Mouse (Mus musculus): ENCODE results near the gene Ccl25. TPM values are rescaled to one million over a fixed set of nuclear protein-coding genes. Genes with fewer than 3 reads are reported as not detected.
"Not testable (repeated sequence)": the region's sequence is repeated elsewhere in the genome, so short reads cannot be mapped to it uniquely, and the experiment has no call there.

Ccl25 gene
- polyA plus RNA-seq, 1 experiment from 2014 or later: 5.4 TPM

GRCm38 (mm10) chr8:4340207-4340606, 15.2 kb downstream of the Ccl25 start:
- H3K4me1 ChIP-seq (replicated peaks): no peaks in the 10 kb centered on the region
- H3K4me2 ChIP-seq: no peak overlapping the region
- H3K36me3 ChIP-seq (replicated peaks): peaks cover 33% of the 10 kb centered on the region
- H3K4me3 ChIP-seq (replicated peaks): no peak overlapping the region
- H3K27ac ChIP-seq (replicated peaks): no peak overlapping the region
- H3K9me3 ChIP-seq (replicated peaks): no peaks in the 10 kb centered on the region
- no peaks in the 10 kb centered on the region for H3K27me3 ChIP-seq
- 75% methylated on average over 3 of the region's 3 CpGs for WGBS (ENCODE audit: insufficient replicate concordance)
- ATAC-seq (ENCODE audit: insufficient read depth): no peak
- H3K9ac ChIP-seq: no peak overlapping the region

GRCm38 (mm10) chr8:4347661-4348060, 22.7 kb downstream of the Ccl25 start:
- H3K9me3 ChIP-seq (replicated peaks): no peaks in the 10 kb centered on the region
- no peaks in the 10 kb centered on the region for H3K36me3 ChIP-seq (replicated peaks)
- 48% methylated on average over 7 of the region's 7 CpGs for WGBS (ENCODE audit: insufficient replicate concordance)
- ATAC-seq (ENCODE audit: insufficient read depth): no peak
- no peaks in the 10 kb centered on the region for H3K27me3 ChIP-seq
- no peaks in the 10 kb centered on the region for H3K4me1 ChIP-seq (replicated peaks)
- H3K27ac ChIP-seq (replicated peaks): no peak overlapping the region
- no peak overlapping the region for H3K4me3 ChIP-seq (replicated peaks)
- no peak overlapping the region for H3K9ac ChIP-seq
- H3K4me2 ChIP-seq: no peak overlapping the region

- H3K4me2 ChIP-seq: no peak overlapping the region
- H3K27me3 ChIP-seq: no peaks in the 10 kb centered on the region
- H3K27ac ChIP-seq (replicated peaks): no peak overlapping the region
- no peaks in the 10 kb centered on the region for H3K9me3 ChIP-seq (replicated peaks)
- H3K36me3 ChIP-seq (replicated peaks): no peaks in the 10 kb centered on the region
- no peak overlapping the region for H3K9ac ChIP-seq
- H3K4me1 ChIP-seq (replicated peaks): no peaks in the 10 kb centered on the region
- H3K4me3 ChIP-seq (replicated peaks): no peak overlapping the region
- no peak for ATAC-seq (ENCODE audit: insufficient read depth)
- 34% methylated on average over 12 of the region's 12 CpGs for WGBS (ENCODE audit: insufficient replicate concordance)
Measured at GRCm38 (mm10) chr8:4348275-4348674, 23.3 kb downstream of the Ccl25 start.

- Histone ChIP-seq H3K9ac (no peak overlapping the region), H3K4me2 (no peak overlapping the region), H3K4me3 (replicated peaks) (no peak overlapping the region), H3K4me1 (replicated peaks) (no peaks in the 10 kb centered on the region), H3K27ac (replicated peaks) (no peak overlapping the region), H3K36me3 (replicated peaks) (no peaks in the 10 kb centered on the region), H3K27me3 (no peaks in the 10 kb centered on the region), H3K9me3 (replicated peaks) (no peaks in the 10 kb centered on the region)
- ATAC-seq (ENCODE audit: insufficient read depth): no peak
- 17% methylated on average over 1 of the region's 1 CpGs for WGBS (ENCODE audit: insufficient replicate concordance)
Measured at GRCm38 (mm10) chr8:4349335-4349734, 24.3 kb downstream of the Ccl25 start.

- H3K4me2 ChIP-seq: no peak overlapping the region
- ATAC-seq (ENCODE audit: insufficient read depth): no peak
- H3K27ac ChIP-seq (replicated peaks): no peak overlapping the region
- no peak overlapping the region for H3K9ac ChIP-seq
- WGBS (ENCODE audit: insufficient replicate concordance): 66% methylated on average over 3 of the region's 3 CpGs
- no peaks in the 10 kb centered on the region for H3K4me1 ChIP-seq (replicated peaks)
- H3K36me3 ChIP-seq (replicated peaks): no peaks in the 10 kb centered on the region
- H3K27me3 ChIP-seq: no peaks in the 10 kb centered on the region
- H3K9me3 ChIP-seq (replicated peaks): no peaks in the 10 kb centered on the region
- H3K4me3 ChIP-seq (replicated peaks): no peak overlapping the region
Measured at GRCm38 (mm10) chr8:4350618-4351017, 25.6 kb downstream of the Ccl25 start.

- not testable (repeated sequence) for H3K36me3 ChIP-seq (replicated peaks); H3K9ac ChIP-seq; H3K4me2 ChIP-seq; H3K4me3 ChIP-seq (replicated peaks); H3K4me1 ChIP-seq (replicated peaks); H3K9me3 ChIP-seq (replicated peaks); ATAC-seq (ENCODE audit: insufficient read depth); H3K27ac ChIP-seq (replicated peaks); H3K27me3 ChIP-seq
- 74% methylated on average over 6 of the region's 6 CpGs for WGBS (ENCODE audit: insufficient replicate concordance)
Measured at GRCm38 (mm10) chr8:4352562-4352961, 27.6 kb downstream of the Ccl25 start.

GRCm38 (mm10) chr8:4353741-4354140, 28.7 kb downstream of the Ccl25 start:
- H3K9ac ChIP-seq: no peak overlapping the region
- no peak overlapping the region for H3K4me3 ChIP-seq (replicated peaks)
- no peak overlapping the region for H3K4me2 ChIP-seq
- no peak for ATAC-seq (ENCODE audit: insufficient read depth)
- no peak overlapping the region for H3K27ac ChIP-seq (replicated peaks)
- WGBS (ENCODE audit: insufficient replicate concordance): 71% methylated on average over 4 of the region's 4 CpGs
- no peaks in the 10 kb centered on the region for H3K27me3 ChIP-seq
- H3K9me3 ChIP-seq (replicated peaks): no peaks in the 10 kb centered on the region
- no peaks in the 10 kb centered on the region for H3K4me1 ChIP-seq (replicated peaks)
- no peaks in the 10 kb centered on the region for H3K36me3 ChIP-seq (replicated peaks)

GRCm38 (mm10) chr8:4354516-4354915, 29.5 kb downstream of the Ccl25 start:
- Histone ChIP-seq H3K27me3 (no peaks in the 10 kb centered on the region), H3K9me3 (replicated peaks) (no peaks in the 10 kb centered on the region), H3K9ac (no peak overlapping the region), H3K4me3 (replicated peaks) (no peak overlapping the region), H3K4me1 (replicated peaks) (no peaks in the 10 kb centered on the region), H3K27ac (replicated peaks) (no peak overlapping the region), H3K36me3 (replicated peaks) (no peaks in the 10 kb centered on the region), H3K4me2 (no peak overlapping the region)
- WGBS (ENCODE audit: insufficient replicate concordance): 62% methylated on average over 1 of the region's 1 CpGs
- no peak for ATAC-seq (ENCODE audit: insufficient read depth)

- Histone ChIP-seq H3K9ac (no peak overlapping the region), H3K4me2 (no peak overlapping the region), H3K9me3 (replicated peaks) (no peaks in the 10 kb centered on the region), H3K4me1 (replicated peaks) (no peaks in the 10 kb centered on the region), H3K36me3 (replicated peaks) (no peaks in the 10 kb centered on the region), H3K4me3 (replicated peaks) (no peak overlapping the region), H3K27ac (replicated peaks) (no peak overlapping the region), H3K27me3 (no peaks in the 10 kb centered on the region)
- 75% methylated on average over 10 of the region's 10 CpGs for WGBS (ENCODE audit: insufficient replicate concordance)
- ATAC-seq (ENCODE audit: insufficient read depth): no peak
Measured at GRCm38 (mm10) chr8:4355455-4355854, 30.4 kb downstream of the Ccl25 start.

GRCm38 (mm10) chr8:4359362-4359761, 34.4 kb downstream of the Ccl25 start:
- no peak for ATAC-seq (ENCODE audit: insufficient read depth)
- 43% methylated on average over 3 of the region's 3 CpGs for WGBS (ENCODE audit: insufficient replicate concordance)
- Histone ChIP-seq H3K4me1 (replicated peaks) (no peaks in the 10 kb centered on the region), H3K27ac (replicated peaks) (no peak overlapping the region), H3K4me2 (no peak overlapping the region), H3K9me3 (replicated peaks) (no peaks in the 10 kb centered on the region), H3K36me3 (replicated peaks) (no peaks in the 10 kb centered on the region), H3K4me3 (replicated peaks) (no peak overlapping the region), H3K27me3 (no peaks in the 10 kb centered on the region), H3K9ac (no peak overlapping the region)

- ATAC-seq (ENCODE audit: insufficient read depth): no peak
- WGBS (ENCODE audit: insufficient replicate concordance): 41% methylated on average over 2 of the region's 2 CpGs
Measured at GRCm38 (mm10) chr8:4360922-4361321, 35.9 kb downstream of the Ccl25 start.

GRCm38 (mm10) chr8:4366189-4366588, 41.2 kb downstream of the Ccl25 start:
- no peak overlapping the region for H3K27ac ChIP-seq (replicated peaks)
- H3K36me3 ChIP-seq (replicated peaks): no peaks in the 10 kb centered on the region
- no peak overlapping the region for H3K9ac ChIP-seq
- no peaks in the 10 kb centered on the region for H3K27me3 ChIP-seq
- H3K4me1 ChIP-seq (replicated peaks): no peaks in the 10 kb centered on the region
- no peak overlapping the region for H3K4me2 ChIP-seq
- no peak for ATAC-seq (ENCODE audit: insufficient read depth)
- WGBS (ENCODE audit: insufficient replicate concordance): 59% methylated on average over 3 of the region's 3 CpGs
- H3K4me3 ChIP-seq (replicated peaks): no peak overlapping the region
- H3K9me3 ChIP-seq (replicated peaks): no peaks in the 10 kb centered on the region

More at GRCm38 (mm10) chr8:4360922-4361321, 35.9 kb downstream of the Ccl25 start:
- H3K27me3 ChIP-seq: no peaks in the 10 kb centered on the region
- no peak overlapping the region for H3K9ac ChIP-seq
- H3K4me1 ChIP-seq (replicated peaks): no peaks in the 10 kb centered on the region
- no peak overlapping the region for H3K27ac ChIP-seq (replicated peaks)
- no peak overlapping the region for H3K4me3 ChIP-seq (replicated peaks)
- H3K9me3 ChIP-seq (replicated peaks): no peaks in the 10 kb centered on the region
- H3K36me3 ChIP-seq (replicated peaks): no peaks in the 10 kb centered on the region
- H3K4me2 ChIP-seq: no peak overlapping the region

All from liver, embryonic 15.5 days (tissue).